Mouse (Mus musculus): ENCODE measurements around the gene Vamp2. TPM values are rescaled to one million over a fixed set of nuclear protein-coding genes. Genes with fewer than 3 reads are reported as not detected.

The Vamp2 gene
- total RNA-seq, 2 experiments from 2014 or later: 34.9 to 35.2 TPM

- no peak for DNase-seq
Measured at GRCm38 (mm10) chr11:69064259-69065133, 23.8 kb upstream of the Vamp2 start.

- no peak for DNase-seq
Measured at GRCm38 (mm10) chr11:69065394-69065925, 22.8 kb upstream of the Vamp2 start.

GRCm38 (mm10) chr11:69066163-69066861, 22.0 kb upstream of the Vamp2 start:
- DNase-seq: peak; percentile 48

GRCm38 (mm10) chr11:69066956-69067355, 21.3 kb upstream of the Vamp2 start:
- peak; percentile 83 for DNase-seq

- no peak for DNase-seq
Measured at GRCm38 (mm10) chr11:69067601-69068000, 20.7 kb upstream of the Vamp2 start.

- DNase-seq: no peak
Measured at GRCm38 (mm10) chr11:69070093-69070492, 18.2 kb upstream of the Vamp2 start.

- DNase-seq: peak; percentile 93
Measured at GRCm38 (mm10) chr11:69070590-69071222, 17.6 kb upstream of the Vamp2 start, which contains the start of gene Tmem107. TSS of gene Tmem107 (plus strand) at chr11:69070806.

- no peak for DNase-seq
Measured at GRCm38 (mm10) chr11:69071262-69071661, 17.0 kb upstream of the Vamp2 start.

- DNase-seq: no peak
Measured at GRCm38 (mm10) chr11:69072234-69072633, 16.1 kb upstream of the Vamp2 start.

- DNase-seq: no peak
Measured at GRCm38 (mm10) chr11:69072666-69073064, 15.6 kb upstream of the Vamp2 start.

GRCm38 (mm10) chr11:69073065-69073888, 15.0 kb upstream of the Vamp2 start:
- DNase-seq: peak; percentile 77

GRCm38 (mm10) chr11:69073951-69074775, 14.1 kb upstream of the Vamp2 start:
- DNase-seq: no peak

- DNase-seq: no peak
Measured at GRCm38 (mm10) chr11:69074776-69075069, 13.6 kb upstream of the Vamp2 start.

- no peak for DNase-seq
Measured at GRCm38 (mm10) chr11:69075764-69076479, 12.4 kb upstream of the Vamp2 start.

GRCm38 (mm10) chr11:69076572-69076971, 11.7 kb upstream of the Vamp2 start:
- DNase-seq: no peak

- no peak for DNase-seq
Measured at GRCm38 (mm10) chr11:69077316-69077715, 11.0 kb upstream of the Vamp2 start.

GRCm38 (mm10) chr11:69078041-69078440, 10.2 kb upstream of the Vamp2 start:
- DNase-seq: no peak

GRCm38 (mm10) chr11:69078805-69079438, 9.4 kb upstream of the Vamp2 start:
- DNase-seq: no peak

- no peak for DNase-seq
Measured at GRCm38 (mm10) chr11:69080102-69080854, 8.0 kb upstream of the Vamp2 start.

All from gastrocnemius, postnatal 25 days (tissue).